Mouse (Mus musculus): ENCODE results near the gene Tapbpl.

- TF ChIP-seq CHD2 (IDR thresholded peaks at IDR 0.05; ENCODE audit: low read depth, low read length) = no peak
- TF ChIP-seq ZNF384 (IDR thresholded peaks at IDR 0.05; ENCODE audit: low read depth, low read length) = no peak
- no peak for TF ChIP-seq ZC3H11A (IDR thresholded peaks at IDR 0.05; ENCODE audit: borderline replicate concordance, low read depth, low read length)
- TF ChIP-seq MAFK (IDR thresholded peaks at IDR 0.05; ENCODE audit: insufficient read depth, low read depth, low read length) = no peak
- no peak for TF ChIP-seq HCFC1 (IDR thresholded peaks at IDR 0.05; ENCODE audit: borderline replicate concordance, insufficient read depth, low read length)
Measured at GRCm38 (mm10) chr6:125192841-125193240, 38.8 kb downstream of the Tapbpl start.
